Mouse (Mus musculus) heart, adult 2 months (tissue): ENCODE results near the gene Jrkl.

Source experiments
- CTCF ChIP-seq: fragments of 200-600 bp; IDR thresholded peaks from 2 replicates; pipeline ENCODE4 v1.8.1; 2022; ENCODE audit warnings: antibody characterized with exemption, mild to moderate bottlenecking, moderate library complexity
- EP300 ChIP-seq: fragments of 200-500 bp; IDR thresholded peaks from 2 replicates; pipeline ENCODE4 v1.6.1; 2011; ENCODE audit warnings: low read depth, low read length, control low read depth; ENCODE audit not compliant: insufficient read depth
- POLR2A ChIP-seq: fragments of 200-500 bp; IDR thresholded peaks from 2 replicates; pipeline ENCODE4 v1.6.1; 2011; ENCODE audit warnings: mild to moderate bottlenecking, low read depth, low read length, control low read depth; ENCODE audit not compliant: insufficient read depth

DNA sequence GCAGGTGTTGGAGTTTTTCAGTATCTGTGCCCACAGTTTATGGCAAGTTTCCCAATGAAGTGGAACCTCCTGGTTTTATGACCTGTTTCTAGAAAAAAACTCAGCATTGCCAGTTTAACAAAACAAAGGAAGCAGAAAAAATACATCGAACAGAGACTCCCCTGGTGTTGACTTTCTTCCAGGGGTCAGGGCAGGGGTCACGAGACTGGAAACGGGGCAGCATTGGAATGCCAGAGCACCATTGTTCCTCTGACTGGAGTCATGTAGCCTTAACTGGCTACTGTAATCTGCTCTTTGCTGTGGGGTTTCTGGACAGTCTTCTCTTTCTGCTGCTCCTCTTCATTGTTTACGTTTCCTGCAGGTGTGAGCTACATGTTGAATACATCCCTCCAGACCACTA, 15.1 kb downstream of the Jrkl start:
- no peak for TF ChIP-seq CTCF
- no peak for TF ChIP-seq POLR2A
- TF ChIP-seq EP300: no peak
